In genomic region chr3:114029971-114030635, GRCm38 (mm10) we compare ENCODE assay signal across 9 mouse cellular contexts. TPM values are rescaled to one million over a fixed set of nuclear protein-coding genes. Genes with fewer than 3 reads are reported as not detected.
DNase-seq lines count a peak whose midpoint lies in the region; ATAC-seq and TF ChIP-seq lines count a peak whose summit lies in the region.
"Had no signal": no experiment of that assay in that cellular context is flagged by ENCODE, and none has a peak within 500 bp of the region (broad histone marks: within the 10 kb centered on the region; RNA-seq: fewer than 3 reads in every experiment).

Col11a1 (plus strand) TSS chr3:114030540.

- intact Hi-C loops in left cerebral cortex, postnatal 4 days (cut with DNase I), result loop anchor here (5.0 kb wide), 1 partner anchor 378 kb away; no protein-coding TSS in a partner anchor

- peak within 1 kb of the TSS; percentile 67 for H3K4me3 ChIP-seq in cortical plate, adult 2 months (ENCODE audit: insufficient read depth, low read length)
- peak within 1 kb of the TSS; percentile 63 for H3K4me3 ChIP-seq in intestine, embryonic 16.5 days (ENCODE audit: low read length)
- H3K4me3 ChIP-seq in midbrain, embryonic 16.5 days (ENCODE audit: low read depth, low read length), result peak within 1 kb of the TSS; percentile 73
- H3K4me3 ChIP-seq in testis, adult 2 months (ENCODE audit: control insufficient read depth, low read depth, low read length), result peak within 1 kb of the TSS; percentile 58
- H3K4me3 ChIP-seq: erythroblast, embryonic 14.5 days had no signal

- WGBS in intestine, embryonic 16.5 days, result under 1% methylated on average over 19 of the region's 19 CpGs
- 0% methylated on average over 18 of the region's 19 CpGs for WGBS in midbrain, embryonic 16.5 days

- no peak for TF ChIP-seq POLR2A in cortical plate, adult 2 months (IDR thresholded peaks at IDR 0.05; ENCODE audit: extremely low read depth, insufficient read depth, low read length)
- TF ChIP-seq POLR2A in testis, adult 2 months (IDR thresholded peaks at IDR 0.05; ENCODE audit: control insufficient read depth, low read depth, low read length), result no peak

- H3K9ac ChIP-seq in intestine, embryonic 16.5 days (ENCODE audit: low read depth, low read length), result peak within 1 kb of the TSS; percentile 59
- H3K9ac ChIP-seq in midbrain, embryonic 16.5 days (ENCODE audit: low read depth, low read length), result peak within 1 kb of the TSS; percentile 74

- peaks cover 2% of the 10 kb centered on the region; the same call in 1 of the 2 replicates for H3K4me1 ChIP-seq in cortical plate, adult 2 months (ENCODE audit: control insufficient read depth, insufficient read depth, low read length)
- no peaks in the 10 kb centered on the region for H3K4me1 ChIP-seq in intestine, embryonic 16.5 days (ENCODE audit: control insufficient read depth, insufficient read depth, low read length)
- H3K4me1 ChIP-seq in midbrain, embryonic 16.5 days (ENCODE audit: control insufficient read depth, insufficient read depth, low read length), result peaks cover 8% of the 10 kb centered on the region; the same call in 1 of the 2 replicates
- peaks cover 8% of the 10 kb centered on the region; the same call in 1 of the 2 replicates for H3K4me1 ChIP-seq in testis, adult 2 months (ENCODE audit: control insufficient read depth, insufficient read depth, low read length)

- no peak within 1 kb of the TSS for H3K27ac ChIP-seq in cortical plate, adult 2 months (ENCODE audit: insufficient read depth, low read length)
- no peak within 1 kb of the TSS for H3K27ac ChIP-seq in intestine, embryonic 16.5 days (ENCODE audit: low read length)
- H3K27ac ChIP-seq in midbrain, embryonic 16.5 days (ENCODE audit: low read length), result no peak within 1 kb of the TSS
- no peak within 1 kb of the TSS for H3K27ac ChIP-seq in testis, adult 2 months (ENCODE audit: control insufficient read depth, insufficient read depth, low read depth, low read length)

- peak within 1 kb of the TSS; percentile 75 for H3K4me2 ChIP-seq in intestine, embryonic 16.5 days (ENCODE audit: low read depth, low read length)
- H3K4me2 ChIP-seq in midbrain, embryonic 16.5 days (ENCODE audit: low read length), result peak within 1 kb of the TSS; percentile 99

- peak; percentile 54 for DNase-seq in adrenal gland, postnatal 10 days
- DNase-seq in gastrocnemius, postnatal 10 days, result peak; percentile 43
- peak; percentile 94 for DNase-seq in left cerebral cortex, postnatal 4 days

- H3K27me3 ChIP-seq in intestine, embryonic 16.5 days (replicated peaks; ENCODE audit: control insufficient read depth, insufficient read depth, low read length), result no peaks in the 10 kb centered on the region
- H3K27me3 ChIP-seq in midbrain, embryonic 16.5 days (ENCODE audit: control insufficient read depth, insufficient read depth, low read depth, low read length), result no peaks in the 10 kb centered on the region
- H3K27me3 ChIP-seq in testis, adult 2 months (ENCODE audit: control insufficient read depth, insufficient read depth, low read length), result no peaks in the 10 kb centered on the region; the same call in 1 of the 2 replicates

- no peak for TF ChIP-seq CTCF in cortical plate, adult 2 months (IDR thresholded peaks at IDR 0.05; ENCODE audit: extremely low read depth, insufficient read depth, low read length)
- no peak for TF ChIP-seq CTCF in testis, adult 2 months (IDR thresholded peaks at IDR 0.05; ENCODE audit: control insufficient read depth, insufficient read depth, insufficient replicate concordance, low read depth, low read length)

- peak; percentile 99 for ATAC-seq in intestine, embryonic 16.5 days
- ATAC-seq in midbrain, embryonic 16.5 days, result peak; percentile 99
- ATAC-seq in granulocyte monocyte progenitor cell, adult 5-6 weeks (replicated peaks; ENCODE audit: poor library complexity, severe bottlenecking), result no peak

- H3K9me3 ChIP-seq in intestine, embryonic 16.5 days (ENCODE audit: control insufficient read depth, low read length), result no peaks in the 10 kb centered on the region
- H3K9me3 ChIP-seq in midbrain, embryonic 16.5 days (replicated peaks; ENCODE audit: control insufficient read depth, low read length, poor library complexity, severe bottlenecking), result no peaks in the 10 kb centered on the region

- H3K36me3 ChIP-seq in intestine, embryonic 16.5 days (ENCODE audit: control insufficient read depth, insufficient read depth, low read length), result no peaks in the 10 kb centered on the region
- no peaks in the 10 kb centered on the region for H3K36me3 ChIP-seq in midbrain, embryonic 16.5 days (ENCODE audit: control insufficient read depth, insufficient read depth, low read length)
- H3K36me3 ChIP-seq in testis, adult 2 months (ENCODE audit: control insufficient read depth, insufficient read depth, low read length), result no peaks in the 10 kb centered on the region

RNA-seq across cellular contexts. Expression of gene Col11a1, which starts in this region (rescaled TPM):
- 10 to 100 TPM in 1 of 2 experiments, 1 to 10 TPM in 1; 1.6 to 16.6 TPM for total RNA-seq in adrenal gland, postnatal 10 days (2021)
- 10.1 and 11.4 TPM in 2 replicates for polyA plus RNA-seq in cortical plate, adult 2 months (2012; rRNA removed)
- 10 to 100 TPM; 47.0 to 92.3 TPM for total RNA-seq in gastrocnemius, postnatal 10 days (2021)
- polyA plus RNA-seq in intestine, embryonic 16.5 days (2015; fragmentation: Nextera tagmentation; extraction: Ambion mirVana), result 3.2 and 3.4 TPM in 2 replicates
- 10 to 100 TPM; 15.9 to 17.0 TPM for total RNA-seq in left cerebral cortex, postnatal 4 days (2021)
- polyA plus RNA-seq in midbrain, embryonic 16.5 days (2015; fragmentation: Nextera tagmentation; extraction: Ambion mirVana), result 11.0 and 11.6 TPM in 2 replicates
- 0.25 and 0.28 TPM in 2 replicates for polyA plus RNA-seq in testis, adult 2 months (2012; rRNA removed)
- total RNA-seq in granulocyte monocyte progenitor cell, adult 5-6 weeks (2014; fragmentation: Nextera tagmentation), result not detected in 2 replicates
- not detected in 2 replicates for total RNA-seq in granulocyte monocyte progenitor cell, adult 5-6 weeks (2017)
- polyA plus RNA-seq: erythroblast, embryonic 14.5 days had no signal

Comparison
In these comparisons a context has a peak if more than half of its experiments do, and no peak if none do; other contexts are left out.
1. DNase-seq: peak in every context shown above with its lines; median percentile 94 in left cerebral cortex, postnatal 4 days; 54 in adrenal gland, postnatal 10 days; 43 in gastrocnemius, postnatal 10 days.